Mouse (Mus musculus) B cell, adult 2 months (primary cell): ENCODE results near the gene Thegl.

Experiments
- DNase-seq, 2 experiments: peaks; one replicate each; pipeline ENCODE4 v3.0.0; 2022

Thegl gene

GRCm38 (mm10) chr5:77097686-77098085 is 81.9 kb downstream of the Thegl start:
- no peak for DNase-seq

DNA sequence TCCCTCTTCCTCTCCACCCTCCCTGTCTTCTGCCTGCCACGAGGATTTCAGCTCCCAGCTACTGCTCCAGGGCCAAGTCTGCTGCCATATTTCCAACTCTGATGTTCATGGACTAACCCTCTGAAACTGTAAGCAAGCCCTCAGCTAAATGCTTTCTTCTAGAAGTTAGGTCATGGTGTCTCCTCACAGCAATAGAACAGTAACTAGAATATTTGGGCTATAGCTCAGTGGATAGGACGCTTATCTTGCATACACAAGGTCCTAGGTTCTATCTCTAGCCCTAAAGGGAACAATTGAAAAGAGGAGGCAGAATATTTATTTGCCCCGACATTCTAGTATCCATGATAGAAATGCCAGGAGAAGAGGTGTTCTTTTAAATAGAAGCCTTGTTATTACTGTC is 83.1 kb downstream of the Thegl start:
- no peak for DNase-seq

DNA sequence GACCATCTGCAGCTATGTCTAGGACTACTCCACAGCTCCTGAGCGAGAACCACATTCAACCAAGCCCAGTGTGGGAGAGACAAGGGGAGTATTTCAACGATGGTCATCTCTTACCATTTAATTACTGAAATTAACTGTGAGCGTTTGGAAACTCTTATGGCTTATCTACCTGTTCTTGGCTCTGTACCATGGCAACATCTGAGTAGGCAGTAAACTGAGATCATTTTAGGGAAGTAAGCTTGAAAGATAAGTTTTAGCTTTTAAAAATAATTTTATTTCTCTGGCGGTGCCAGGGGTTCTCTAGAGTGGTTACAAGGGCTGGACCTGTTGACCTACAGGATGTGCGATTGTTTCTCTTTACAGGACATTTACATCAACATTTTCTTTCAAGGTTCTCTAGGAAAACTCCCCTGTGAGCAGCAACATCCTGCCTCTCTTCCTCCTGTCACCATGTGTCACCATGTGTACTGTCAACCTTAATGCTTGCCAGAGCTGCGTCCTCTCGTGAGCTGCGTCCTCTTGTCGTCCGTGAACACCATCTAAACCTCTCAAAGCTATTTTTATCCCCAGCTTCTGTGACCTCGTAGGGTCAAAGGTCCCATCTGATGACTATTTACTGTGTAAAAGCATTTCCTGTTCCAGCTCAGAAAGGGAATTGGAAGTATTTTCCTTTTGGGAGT is 83.6 kb downstream of the Thegl start:
- DNase-seq: peak; percentile 14 to 21

- no peak for DNase-seq
Measured at GRCm38 (mm10) chr5:77099997-77100380, 84.2 kb downstream of the Thegl start.

GRCm38 (mm10) chr5:77100691-77101090 is 84.9 kb downstream of the Thegl start:
- DNase-seq: no peak

- no peak for DNase-seq
Measured at GRCm38 (mm10) chr5:77102522-77103365, 86.9 kb downstream of the Thegl start.

- DNase-seq: no peak
Measured at GRCm38 (mm10) chr5:77107146-77107822, 91.5 kb downstream of the Thegl start.

GRCm38 (mm10) chr5:77108806-77109205 is 93.0 kb downstream of the Thegl start:
- DNase-seq: no peak

GRCm38 (mm10) chr5:77109814-77110213 is 94.0 kb downstream of the Thegl start:
- no peak for DNase-seq
